ENCODE assay signal across 12 mouse cellular contexts in genomic region chr17:82946083-82946482, GRCm38 (mm10).
"Had no signal": no experiment of that assay in that cellular context is flagged by ENCODE, and none has a peak within 500 bp of the region (broad histone marks: within the 10 kb centered on the region; RNA-seq: fewer than 3 reads in every experiment).

No protein-coding gene starts in this region.

- H3K36me3 ChIP-seq: liver, embryonic 13.5 days had no signal

- ATAC-seq: inflammation-experienced regulatory T-cells, adult 6 months; intestine, embryonic 16.5 days had no signal

- H3K4me2 ChIP-seq: liver, embryonic 13.5 days; midbrain, embryonic 11.5 days had no signal

- H3K4me1 ChIP-seq: liver, embryonic 13.5 days had no signal

- H3K4me3 ChIP-seq: liver, embryonic 13.5 days had no signal

- H3K9me3 ChIP-seq: liver, embryonic 13.5 days had no signal

- H3K27me3 ChIP-seq: liver, embryonic 13.5 days had no signal

- DNase-seq: layer of hippocampus, adult 9-11 months; left cerebral cortex, postnatal 4 days; liver, embryonic 13.5 days; lung, adult 2 months; lung, postnatal 14 days; lung, postnatal 4 days; midbrain, embryonic 14.5 days; thymus, adult 18-20 months; thymus, postnatal 36 days had no signal

- H3K27ac ChIP-seq: liver, embryonic 13.5 days had no signal

- H3K9ac ChIP-seq: liver, embryonic 13.5 days had no signal
